Mouse (Mus musculus) liver, adult 2 months (tissue): Measurements from ENCODE around the gene Pdgfb. TPM values are rescaled to one million over a fixed set of nuclear protein-coding genes. Genes with fewer than 3 reads are reported as not detected.

Experiments used
- DNase-seq: peaks from one replicate; pipeline ENCODE4 v3.0.0-alpha.2; 2011; ENCODE audit warnings: low read depth, low spot score; ENCODE audit errors: extremely low read depth
- H3K27ac ChIP-seq: fragments of 200-500 bp; replicated peaks from 2 replicates; pipeline ENCODE4 v1.5.1; 2012; ENCODE audit warnings: low read depth, mild to moderate bottlenecking, control low read depth, inconsistent platforms, low read length; ENCODE audit not compliant: insufficient read depth
- H3K27me3 ChIP-seq: fragments of 200-500 bp; 2 replicates; pipeline ENCODE4 v1.6.1; 2012; ENCODE audit warnings: mild to moderate bottlenecking, moderate library complexity, low read length, inconsistent platforms; ENCODE audit not compliant: control insufficient read depth, insufficient read depth
- H3K36me3 ChIP-seq: fragments of 200-500 bp; 2 replicates; pipeline ENCODE4 v1.6.1; 2012; ENCODE audit warnings: low read length, inconsistent platforms; ENCODE audit not compliant: control insufficient read depth, insufficient read depth
- H3K4me1 ChIP-seq: fragments of 200-500 bp; 2 replicates; pipeline ENCODE4 v1.6.1; 2011; ENCODE audit warnings: low read length; ENCODE audit not compliant: control insufficient read depth, insufficient read depth
- H3K4me3 ChIP-seq: fragments of 200-500 bp; 2 replicates; pipeline ENCODE4 v1.5.1; 2011; ENCODE audit warnings: low read depth, mild to moderate bottlenecking, control low read depth, low read length, moderate library complexity; ENCODE audit not compliant: insufficient read depth
- H3K79me2 ChIP-seq: fragments of 200-500 bp; 2 replicates; pipeline ENCODE4 v1.6.1; 2012; ENCODE audit warnings: inconsistent platforms, mild to moderate bottlenecking, low read length, moderate library complexity; ENCODE audit not compliant: control insufficient read depth, insufficient read depth
- H3K9ac ChIP-seq: fragments of 200-500 bp; 2 replicates; pipeline ENCODE4 v1.6.1; 2012; ENCODE audit warnings: low read depth, mild to moderate bottlenecking, control low read depth, inconsistent platforms, low read length
- CTCF ChIP-seq: fragments of 200-500 bp; IDR thresholded peaks from 2 replicates; pipeline ENCODE4 v1.5.1; 2011; ENCODE audit warnings: low read depth, low read length, control low read depth
- POLR2A ChIP-seq: fragments of 200-500 bp; IDR thresholded peaks from 2 replicates; pipeline ENCODE4 v1.6.1; 2011; ENCODE audit warnings: low read length, control low read depth; ENCODE audit not compliant: insufficient read depth; ENCODE audit errors: extremely low read depth
- WGBS: fragments of 180-500 bp; shearing (Covaris S2); methylation state at CpG from one replicate; pipeline ENCODE4 v1.1.7; 2018; 5-methylcytosine and 5-hydroxymethylcytosine counted together
- polyA plus RNA-seq: library from polyadenylated mRNA; depleted of rRNA; stranded (reverse); fragments of >200 nt; gene quantifications from 2 replicates; pipeline ENCODE4 v1.2.3, GENCODE M21; 2012
- total RNA-seq: library from RNA; depleted of rRNA; stranded (reverse); fragments of >200 nt; gene quantifications from 2 replicates; pipeline ENCODE4 v1.2.3, GENCODE M21; 2014

The Pdgfb gene
- total and polyA plus RNA-seq, 2 experiments: 0.65 to 1.2 TPM

DNA sequence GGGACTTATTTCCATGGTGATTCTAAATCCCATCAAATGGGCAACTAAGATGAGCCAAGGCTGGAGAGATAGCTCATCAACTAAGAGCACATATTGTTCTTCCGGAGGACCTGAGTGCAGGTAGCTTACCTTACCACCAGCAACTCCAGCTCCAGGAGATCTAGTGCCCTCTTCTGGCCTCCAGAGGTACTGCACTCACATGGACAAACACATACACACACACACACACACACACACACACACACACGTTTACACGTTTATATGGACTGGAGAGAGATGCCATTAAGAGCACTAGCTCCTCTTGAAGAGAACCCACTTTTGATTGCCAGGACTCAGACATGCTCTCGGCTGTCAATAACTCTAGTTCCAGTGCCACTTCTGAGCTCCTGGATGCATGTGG lies 16.4 kb upstream of the Pdgfb start:
- no peak overlapping the region for H3K27ac ChIP-seq
- no peak overlapping the region for H3K9ac ChIP-seq
- no peak for DNase-seq
- TF ChIP-seq POLR2A (no peak), CTCF (peak; percentile 16; the same call in 1 of the 2 replicates)
- no peak overlapping the region for H3K4me3 ChIP-seq
- no peaks in the 10 kb centered on the region for H3K36me3 ChIP-seq
- no peaks in the 10 kb centered on the region for H3K4me1 ChIP-seq
- no peaks in the 10 kb centered on the region for H3K27me3 ChIP-seq
- 87% methylated on average over 4 of the region's 4 CpGs for WGBS
- no peaks in the 10 kb centered on the region for H3K79me2 ChIP-seq

DNA sequence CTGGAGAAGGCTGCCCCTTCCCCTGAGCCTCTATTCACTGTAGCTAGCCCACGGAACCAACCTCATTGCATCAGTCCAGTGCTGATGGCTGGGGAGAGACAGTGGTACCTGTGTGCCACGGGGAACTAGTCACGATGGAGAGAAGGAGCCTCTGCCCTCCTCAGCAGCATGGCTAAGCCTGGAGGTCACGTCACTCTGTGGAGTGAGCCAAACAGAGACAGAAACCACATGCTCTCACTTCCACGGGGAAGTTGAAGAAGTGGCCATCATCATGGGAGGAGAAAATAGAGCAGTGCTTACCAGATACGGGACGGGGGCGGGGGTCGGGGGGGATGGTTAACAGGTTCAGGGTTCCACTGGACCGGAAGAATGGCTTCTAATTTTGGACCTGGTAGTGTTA lies 15.6 kb upstream of the Pdgfb start:
- TF ChIP-seq POLR2A (no peak), CTCF (no peak)
- H3K36me3 ChIP-seq: no peaks in the 10 kb centered on the region
- H3K4me3 ChIP-seq: no peak overlapping the region
- no peaks in the 10 kb centered on the region for H3K79me2 ChIP-seq
- H3K27ac ChIP-seq: no peak overlapping the region
- WGBS: 89% methylated on average over 10 of the region's 10 CpGs
- no peak overlapping the region for H3K9ac ChIP-seq
- no peaks in the 10 kb centered on the region for H3K27me3 ChIP-seq
- peak; percentile 35 for DNase-seq
- no peaks in the 10 kb centered on the region for H3K4me1 ChIP-seq

DNA sequence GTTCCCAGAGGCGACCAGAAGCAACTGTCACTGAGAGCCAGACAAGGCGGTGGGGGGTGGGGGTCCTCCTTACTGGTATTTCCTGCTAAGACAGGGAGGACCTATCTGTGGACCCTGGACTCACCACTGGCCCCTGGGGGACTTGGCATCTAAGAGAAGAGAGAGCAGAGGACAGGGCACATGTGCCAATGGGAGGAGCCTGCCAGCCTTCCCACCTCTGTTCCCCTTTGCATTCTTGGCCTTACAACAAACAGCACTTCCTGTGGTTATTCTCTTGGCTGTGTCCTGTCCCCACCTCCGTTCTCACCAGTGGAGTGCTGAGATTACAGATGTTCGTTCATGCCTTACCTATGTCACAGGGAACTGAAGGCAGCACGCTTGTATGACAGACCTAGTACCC lies 14.1 kb upstream of the Pdgfb start:
- Histone ChIP-seq H3K4me3 (no peak overlapping the region), H3K27ac (no peak overlapping the region), H3K36me3 (no peaks in the 10 kb centered on the region), H3K4me1 (no peaks in the 10 kb centered on the region), H3K79me2 (no peaks in the 10 kb centered on the region), H3K9ac (no peak overlapping the region), H3K27me3 (no peaks in the 10 kb centered on the region)
- DNase-seq: no peak
- TF ChIP-seq POLR2A (no peak), CTCF (no peak)
- WGBS: 79% methylated on average over 5 of the region's 5 CpGs

DNA sequence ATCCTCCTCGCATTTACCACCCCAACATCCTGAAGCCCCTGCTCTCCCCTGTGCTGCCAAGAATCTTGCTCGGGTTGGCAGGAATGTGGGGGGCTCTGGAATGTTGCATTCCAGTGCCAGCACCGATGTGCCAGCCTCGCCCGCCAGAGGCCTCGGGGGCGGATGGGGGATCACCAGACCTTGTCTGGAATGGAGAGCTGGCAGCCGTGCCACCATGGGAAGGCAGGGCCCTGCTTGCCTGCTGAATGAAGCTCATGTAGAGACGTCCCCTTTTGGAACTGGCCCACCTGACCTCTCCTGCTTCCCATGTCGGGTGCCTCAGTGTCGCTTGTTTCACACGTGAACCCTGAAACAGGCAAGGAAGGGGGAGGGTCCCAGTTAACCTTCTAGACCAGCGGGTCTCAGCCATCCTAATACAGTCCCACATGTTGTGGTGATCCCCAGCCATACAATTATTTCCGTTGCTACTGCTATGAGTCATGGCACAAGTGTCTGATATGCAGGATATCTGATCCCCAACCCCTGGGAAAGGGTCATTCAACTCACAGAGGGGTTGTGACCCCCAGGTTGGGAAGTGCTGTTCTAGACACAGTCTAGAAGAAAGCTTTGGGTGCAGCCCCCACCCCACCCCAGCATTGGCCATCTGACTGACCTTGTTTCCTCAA lies 12.0 kb upstream of the Pdgfb start:
- 90% methylated on average over 14 of the region's 14 CpGs for WGBS
- DNase-seq: no peak
- no peak overlapping the region for H3K27ac ChIP-seq
- H3K36me3 ChIP-seq: no peaks in the 10 kb centered on the region
- no peaks in the 10 kb centered on the region for H3K27me3 ChIP-seq
- H3K4me3 ChIP-seq: no peak overlapping the region
- H3K79me2 ChIP-seq: no peaks in the 10 kb centered on the region
- no peaks in the 10 kb centered on the region for H3K4me1 ChIP-seq
- TF ChIP-seq POLR2A (no peak), CTCF (no peak)
- no peak overlapping the region for H3K9ac ChIP-seq

DNA sequence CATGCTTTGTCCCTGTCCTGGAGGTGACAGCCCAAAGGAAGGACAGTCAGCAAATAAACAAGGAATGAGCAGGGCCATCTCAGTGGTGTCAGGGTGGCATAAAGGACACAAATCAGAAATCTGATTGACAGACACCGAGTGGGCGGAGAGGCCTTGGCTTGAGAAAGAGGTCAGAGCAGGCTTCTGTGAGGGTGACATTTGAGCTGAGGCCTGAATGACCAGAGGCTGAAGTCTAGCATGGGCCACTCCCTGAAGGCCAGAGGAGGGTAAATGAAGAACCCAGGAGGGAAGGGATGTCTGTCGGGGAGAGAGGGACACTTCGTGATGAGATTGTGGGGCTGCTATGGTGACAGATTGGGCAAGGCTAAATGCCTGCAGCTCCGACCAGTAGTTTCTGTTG lies 11.3 kb upstream of the Pdgfb start:
- H3K27me3 ChIP-seq: no peaks in the 10 kb centered on the region
- WGBS: 68% methylated on average over 5 of the region's 5 CpGs
- H3K27ac ChIP-seq: no peak overlapping the region
- DNase-seq: no peak
- H3K4me3 ChIP-seq: no peak overlapping the region
- no peak for TF ChIP-seq POLR2A
- TF ChIP-seq CTCF: no peak
- no peaks in the 10 kb centered on the region for H3K79me2 ChIP-seq
- H3K36me3 ChIP-seq: no peaks in the 10 kb centered on the region
- H3K9ac ChIP-seq: no peak overlapping the region
- H3K4me1 ChIP-seq: no peaks in the 10 kb centered on the region

DNA sequence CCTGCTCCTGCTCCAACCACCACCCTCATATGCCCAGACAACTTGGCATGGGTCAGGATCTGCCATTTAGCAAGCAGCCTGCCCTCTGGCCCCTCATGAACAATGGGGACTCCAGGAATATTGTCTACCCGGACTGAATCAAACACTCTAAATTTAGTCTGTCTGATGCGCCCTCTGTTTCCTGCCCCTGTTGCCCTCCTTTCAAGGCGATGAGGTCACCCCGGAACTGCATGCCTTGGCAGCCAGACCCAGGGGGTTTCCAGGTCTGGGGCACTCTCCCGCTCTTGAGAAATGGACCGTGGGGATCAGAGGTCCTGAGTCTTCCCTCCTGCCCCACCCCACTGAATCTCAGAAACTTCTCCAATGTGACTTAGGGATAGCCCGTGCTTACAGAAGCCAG lies 10.8 kb upstream of the Pdgfb start:
- Histone ChIP-seq H3K27ac (no peak overlapping the region), H3K36me3 (no peaks in the 10 kb centered on the region), H3K4me3 (no peak overlapping the region), H3K79me2 (no peaks in the 10 kb centered on the region), H3K4me1 (no peaks in the 10 kb centered on the region), H3K27me3 (no peaks in the 10 kb centered on the region), H3K9ac (no peak overlapping the region)
- WGBS: 58% methylated on average over 7 of the region's 7 CpGs
- no peak for TF ChIP-seq CTCF
- TF ChIP-seq POLR2A: no peak
- no peak for DNase-seq
